Mouse (Mus musculus) cortical plate, adult 2 months (tissue): ENCODE measurements at regions not wholly inside any gene's neighbourhood (a gene's known extent, or its start where the extent isn't known, plus 50 kb on each side); places are given as distances from the start of the nearest gene placed in this dataset.

ENCODE experiments used
- CTCF ChIP-seq: fragments of 200-500 bp; IDR thresholded peaks from 2 replicates; pipeline ENCODE4 v1.5.1; 2011; ENCODE audit warnings: mild to moderate bottlenecking, control low read depth, low read length; ENCODE audit not compliant: insufficient read depth; ENCODE audit errors: extremely low read depth
- POLR2A ChIP-seq: fragments of 200-500 bp; IDR thresholded peaks from 2 replicates; pipeline ENCODE4 v1.6.1; 2011; ENCODE audit warnings: mild to moderate bottlenecking, low read length, control low read depth; ENCODE audit not compliant: insufficient read depth; ENCODE audit errors: extremely low read depth

DNA sequence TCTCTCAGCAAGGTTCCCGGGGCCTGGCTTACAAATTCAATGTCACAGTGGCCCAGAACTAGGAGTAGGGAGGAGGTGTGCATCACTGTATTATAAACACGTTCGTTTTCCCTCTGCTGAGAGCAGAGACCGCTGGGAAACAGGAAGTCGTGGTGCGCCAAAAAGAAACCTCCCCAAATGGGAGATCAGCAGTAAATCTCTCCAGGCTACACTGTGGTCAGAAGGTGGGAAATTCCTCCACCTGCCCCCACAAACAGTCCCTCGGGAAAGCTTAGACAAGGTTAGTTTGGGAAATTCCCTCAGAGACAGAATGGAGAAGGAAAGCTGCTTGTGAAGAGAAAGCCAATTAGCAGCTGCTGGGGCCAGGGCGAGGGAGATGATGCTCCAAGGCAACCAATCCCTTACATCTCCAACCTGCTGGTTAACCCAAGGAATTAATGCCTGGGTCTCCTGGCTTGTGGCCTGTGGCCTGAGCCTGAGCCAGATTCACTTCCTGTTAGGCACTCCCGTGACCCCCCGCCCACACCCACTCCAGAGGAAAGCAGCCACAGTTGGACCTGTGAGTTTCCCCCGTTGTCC is 57.2 kb upstream of the Peli1 start:
- TF ChIP-seq POLR2A: no peak
- TF ChIP-seq CTCF: no peak
